Mouse (Mus musculus) adrenal gland, postnatal 10 days (tissue): ENCODE measurements around the gene Pttg1ip. TPM values are rescaled to one million over a fixed set of nuclear protein-coding genes. Genes with fewer than 3 reads are reported as not detected.

ENCODE experiments used
- DNase-seq: peaks from one replicate; pipeline ENCODE4 v3.0.0; 2021; ENCODE audit warnings: mixed read lengths
- long read RNA-seq, 2 experiments: library from polyadenylated mRNA; stranded (forward); transcript quantifications; one replicate each; pipeline ENCODE4 v2.0.0; 2021
- total RNA-seq, 2 experiments: library from RNA; stranded (reverse); gene quantifications; 2 replicates each; pipeline ENCODE4 v1.2.3; 2021

The Pttg1ip gene
- 100 to 1,000 TPM; 160 to 178 TPM for total RNA-seq
- long read RNA-seq, experiment 1, transcript Pttg1ip-209 (3 exons, 831 nt): minor isoform, 6 of 452 reads
- long read RNA-seq, experiment 1, transcript Pttg1ip-201 (6 exons, 2,294 nt): major isoform, 372 of 452 reads
- long read RNA-seq, experiment 1, partial matches to known transcripts: 0 of 452 reads
- long read RNA-seq, experiment 1, other reads (novel, unspliced or antisense): 73 of 452 reads
- long read RNA-seq, experiment 2, transcript Pttg1ip-201 (6 exons, 2,294 nt): major isoform, 159 of 194 reads
- long read RNA-seq, experiment 2, partial matches to known transcripts: 0 of 194 reads
- long read RNA-seq, experiment 2, other reads (novel, unspliced or antisense): 33 of 194 reads

GRCm38 (mm10) chr10:77581408-77582284 is at the start of gene Pttg1ip:
Gene Pttg1ip (plus strand): TSS chr10:77581720.
- DNase-seq: peak; percentile 97

- no peak for DNase-seq
Measured at GRCm38 (mm10) chr10:77532020-77532413, 49.5 kb upstream of the Pttg1ip start.

- DNase-seq: no peak
Measured at GRCm38 (mm10) chr10:77536727-77537126, 44.8 kb upstream of the Pttg1ip start.

GRCm38 (mm10) chr10:77537215-77538209 is 44.0 kb upstream of the Pttg1ip start:
- no peak for DNase-seq

- DNase-seq: no peak
Measured at GRCm38 (mm10) chr10:77539320-77539945, 42.1 kb upstream of the Pttg1ip start.

GRCm38 (mm10) chr10:77540576-77541102 is 40.9 kb upstream of the Pttg1ip start:
- DNase-seq: no peak

- DNase-seq: no peak
Measured at GRCm38 (mm10) chr10:77541864-77542666, 39.5 kb upstream of the Pttg1ip start.

GRCm38 (mm10) chr10:77543226-77543625 is 38.3 kb upstream of the Pttg1ip start:
- DNase-seq: peak; percentile 40

- DNase-seq: peak; percentile 56
Measured at GRCm38 (mm10) chr10:77544916-77545315, 36.6 kb upstream of the Pttg1ip start.

GRCm38 (mm10) chr10:77548576-77548975 is 32.9 kb upstream of the Pttg1ip start:
- DNase-seq: no peak

GRCm38 (mm10) chr10:77550874-77551273 is 30.6 kb upstream of the Pttg1ip start:
- no peak for DNase-seq

- DNase-seq: no peak
Measured at GRCm38 (mm10) chr10:77552162-77552561, 29.4 kb upstream of the Pttg1ip start.

GRCm38 (mm10) chr10:77553285-77553684 is 28.2 kb upstream of the Pttg1ip start:
- no peak for DNase-seq

GRCm38 (mm10) chr10:77554918-77555317 is 26.6 kb upstream of the Pttg1ip start:
- DNase-seq: no peak

GRCm38 (mm10) chr10:77556631-77557030 is 24.9 kb upstream of the Pttg1ip start:
- no peak for DNase-seq

GRCm38 (mm10) chr10:77557641-77558040 is 23.9 kb upstream of the Pttg1ip start:
- DNase-seq: no peak

- DNase-seq: no peak
Measured at GRCm38 (mm10) chr10:77560090-77560489, 21.4 kb upstream of the Pttg1ip start.

- DNase-seq: no peak
Measured at GRCm38 (mm10) chr10:77560830-77561229, 20.7 kb upstream of the Pttg1ip start.

GRCm38 (mm10) chr10:77561508-77561907 is 20.0 kb upstream of the Pttg1ip start:
- DNase-seq: no peak

GRCm38 (mm10) chr10:77565005-77565404 is 16.5 kb upstream of the Pttg1ip start:
- no peak for DNase-seq
